Mouse (Mus musculus) small intestine, adult 2 months (tissue): ENCODE measurements at regions not wholly inside any gene's neighbourhood (a gene's known extent, or its start where the extent isn't known, plus 50 kb on each side); places are given as distances from the start of the nearest gene placed in this dataset.

Source experiments
- H3K27ac ChIP-seq: fragments of 200-500 bp; 2 replicates; pipeline ENCODE4 v1.5.1; 2012; ENCODE audit warnings: low read depth, low read length, control low read depth, inconsistent platforms; ENCODE audit not compliant: insufficient read depth
- H3K27me3 ChIP-seq: fragments of 200-500 bp; 2 replicates; pipeline ENCODE4 v1.6.1; 2012; ENCODE audit warnings: mild to moderate bottlenecking, moderate library complexity, low read length, inconsistent platforms; ENCODE audit not compliant: control insufficient read depth, insufficient read depth
- H3K36me3 ChIP-seq: fragments of 200-500 bp; 2 replicates; pipeline ENCODE4 v1.6.1; 2012; ENCODE audit warnings: mild to moderate bottlenecking, low read length, control low read depth, inconsistent platforms; ENCODE audit not compliant: control insufficient read depth, insufficient read depth
- H3K4me1 ChIP-seq: fragments of 200-500 bp; 2 replicates; pipeline ENCODE4 v1.6.1; 2012; ENCODE audit warnings: low read length, inconsistent platforms, mixed read lengths; ENCODE audit not compliant: control insufficient read depth, insufficient read depth, insufficient read length
- H3K4me3 ChIP-seq: fragments of 200-500 bp; 2 replicates; pipeline ENCODE4 v1.5.1; 2012; ENCODE audit warnings: low read depth, mild to moderate bottlenecking, control low read depth, inconsistent platforms, low read length, moderate library complexity
- CTCF ChIP-seq: fragments of 200-500 bp; IDR thresholded peaks from 2 replicates; pipeline ENCODE4 v1.5.1; 2012; ENCODE audit warnings: low read depth, mild to moderate bottlenecking, control low read depth, inconsistent platforms, low read length, moderate library complexity, mixed read lengths; ENCODE audit not compliant: insufficient replicate concordance, insufficient read length; ENCODE audit errors: extremely low read depth
- POLR2A ChIP-seq: fragments of 200-500 bp; IDR thresholded peaks from 2 replicates; pipeline ENCODE4 v1.6.1; 2012; ENCODE audit warnings: low read depth, mild to moderate bottlenecking, control low read depth, inconsistent platforms, low read length, moderate library complexity
- WGBS: fragments of 180-500 bp; shearing (Covaris S2); methylation state at CpG from one replicate; pipeline ENCODE4 v1.1.7; 2018; 5-methylcytosine and 5-hydroxymethylcytosine counted together

- Histone ChIP-seq H3K4me1 (peaks cover 2% of the 10 kb centered on the region; the same call in 1 of the 2 replicates), H3K36me3 (no peaks in the 10 kb centered on the region), H3K27me3 (no peaks in the 10 kb centered on the region), H3K4me3 (no peak overlapping the region), H3K27ac (no peak overlapping the region)
- TF ChIP-seq POLR2A (no peak), CTCF (no peak)
- 88% methylated on average over 7 of the region's 7 CpGs for WGBS
These were observed 122.5 kb downstream of the Rassf10 start for GRCm38 (mm10) chr7:113076243-113076642.

- H3K27ac ChIP-seq = no peak overlapping the region
- H3K4me3 ChIP-seq = no peak overlapping the region
- H3K27me3 ChIP-seq = no peaks in the 10 kb centered on the region
- 43% methylated on average over 5 of the region's 5 CpGs for WGBS
- no peaks in the 10 kb centered on the region for H3K36me3 ChIP-seq
- TF ChIP-seq CTCF (no peak), POLR2A (no peak)
- H3K4me1 ChIP-seq = peaks cover 2% of the 10 kb centered on the region; the same call in 1 of the 2 replicates
These were observed 126.1 kb upstream of the Arntl start for GRCm38 (mm10) chr7:113081120-113081519.

GRCm38 (mm10) chr7:113084930-113085625 is 122.2 kb upstream of the Arntl start:
- TF ChIP-seq CTCF = no peak
- TF ChIP-seq POLR2A = no peak
- H3K4me1 ChIP-seq = peaks cover 2% of the 10 kb centered on the region; the same call in 1 of the 2 replicates
- H3K27ac ChIP-seq = no peak overlapping the region
- no peaks in the 10 kb centered on the region for H3K27me3 ChIP-seq
- 74% methylated on average over 8 of the region's 8 CpGs for WGBS
- no peaks in the 10 kb centered on the region for H3K36me3 ChIP-seq
- no peak overlapping the region for H3K4me3 ChIP-seq

GRCm38 (mm10) chr7:113086158-113086557 is 121.1 kb upstream of the Arntl start:
- H3K4me1 ChIP-seq = no peaks in the 10 kb centered on the region
- H3K27me3 ChIP-seq = no peaks in the 10 kb centered on the region
- no peak overlapping the region for H3K27ac ChIP-seq
- 88% methylated on average over 1 of the region's 1 CpGs for WGBS
- no peak overlapping the region for H3K4me3 ChIP-seq
- no peak for TF ChIP-seq CTCF
- no peak for TF ChIP-seq POLR2A
- H3K36me3 ChIP-seq = no peaks in the 10 kb centered on the region

- Histone ChIP-seq H3K36me3 (no peaks in the 10 kb centered on the region), H3K4me1 (no peaks in the 10 kb centered on the region), H3K27ac (no peak overlapping the region), H3K4me3 (no peak overlapping the region), H3K27me3 (no peaks in the 10 kb centered on the region)
- WGBS = 40% methylated on average over 5 of the region's 5 CpGs
- TF ChIP-seq POLR2A = no peak
- TF ChIP-seq CTCF = no peak
These were observed 119.6 kb upstream of the Arntl start for GRCm38 (mm10) chr7:113087646-113088045.

GRCm38 (mm10) chr7:113089044-113089443 is 118.2 kb upstream of the Arntl start:
- H3K4me1 ChIP-seq = no peaks in the 10 kb centered on the region
- 60% methylated on average over 4 of the region's 4 CpGs for WGBS
- no peaks in the 10 kb centered on the region for H3K36me3 ChIP-seq
- no peaks in the 10 kb centered on the region for H3K27me3 ChIP-seq
- TF ChIP-seq POLR2A (no peak), CTCF (no peak)
- no peak overlapping the region for H3K4me3 ChIP-seq
- H3K27ac ChIP-seq = no peak overlapping the region

GRCm38 (mm10) chr7:113093931-113094330 is 113.3 kb upstream of the Arntl start:
- Histone ChIP-seq H3K4me3 (no peak overlapping the region), H3K27me3 (no peaks in the 10 kb centered on the region)
- 66% methylated on average over 5 of the region's 5 CpGs for WGBS

More at GRCm38 (mm10) chr7:113093931-113094330, 113.3 kb upstream of the Arntl start:
- TF ChIP-seq POLR2A (no peak), CTCF (no peak)
- Histone ChIP-seq H3K36me3 (no peaks in the 10 kb centered on the region), H3K4me1 (no peaks in the 10 kb centered on the region), H3K27ac (no peak overlapping the region)
